Mouse (Mus musculus): ENCODE results near the gene Sox1. TPM values are rescaled to one million over a fixed set of nuclear protein-coding genes. Genes with fewer than 3 reads are reported as not detected.

Sox1 gene
- polyA plus RNA-seq (2015; fragmentation: Nextera tagmentation; extraction: Ambion mirVana): not detected in 2 replicates

GRCm38 (mm10) chr8:12395071-12396031, at the start of gene Sox1:
Gene Sox1, plus strand, starts transcription at chr8:12395295.
- Histone ChIP-seq H3K4me1 (peaks cover 34% of the 10 kb centered on the region), H3K4me2 (peak within 1 kb of the TSS; percentile 74), H3K9me3 (no peaks in the 10 kb centered on the region), H3K27me3 (peaks cover 97% of the 10 kb centered on the region), H3K4me3 (peak within 1 kb of the TSS; percentile 42), H3K9ac (no peak within 1 kb of the TSS), H3K27ac (no peak within 1 kb of the TSS), H3K36me3 (no peaks in the 10 kb centered on the region)
- ATAC-seq (ENCODE audit: insufficient number of reproducible peaks, low FRiP score, low TSS enrichment, low read depth): peak; percentile 55; the same call in 1 of the 2 replicates
- 1% methylated on average over 79 of the region's 89 CpGs for WGBS

GRCm38 (mm10) chr8:12345881-12346280, 49.2 kb upstream of the Sox1 start:
- ATAC-seq (ENCODE audit: insufficient number of reproducible peaks, low FRiP score, low TSS enrichment, low read depth): no peak
- no peaks in the 10 kb centered on the region for H3K36me3 ChIP-seq
- H3K9ac ChIP-seq: no peak overlapping the region
- no peaks in the 10 kb centered on the region for H3K4me1 ChIP-seq
- H3K9me3 ChIP-seq: no peaks in the 10 kb centered on the region
- no peaks in the 10 kb centered on the region for H3K27me3 ChIP-seq
- H3K4me3 ChIP-seq: no peak overlapping the region
- H3K27ac ChIP-seq: no peak overlapping the region
- whole genome bisulfite sequencing: 46% methylated on average over 4 of the region's 4 CpGs
- H3K4me2 ChIP-seq: no peak overlapping the region

DNA sequence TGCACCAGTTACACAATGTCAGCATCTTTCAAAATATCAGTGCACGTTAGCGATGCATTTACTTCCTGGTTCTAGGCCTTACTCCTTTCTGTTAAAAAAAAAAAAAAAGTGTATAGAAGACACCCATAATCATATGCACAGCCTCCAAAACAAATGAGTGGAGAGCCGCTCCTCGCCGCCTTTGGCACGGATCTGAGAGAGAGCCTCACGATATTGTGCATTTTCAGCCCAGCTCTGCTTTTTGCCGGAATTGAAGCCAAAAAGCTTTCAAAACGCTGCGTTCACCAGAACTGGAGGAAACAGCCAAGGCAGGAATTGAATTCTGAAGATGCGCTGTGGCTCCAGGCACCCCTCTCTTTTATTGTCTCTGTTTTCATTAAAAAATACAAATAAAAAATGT, 48.2 kb upstream of the Sox1 start:
- H3K9ac ChIP-seq: no peak overlapping the region
- H3K4me2 ChIP-seq: no peak overlapping the region
- ATAC-seq (ENCODE audit: insufficient number of reproducible peaks, low FRiP score, low TSS enrichment, low read depth): no peak
- no peaks in the 10 kb centered on the region for H3K4me1 ChIP-seq
- H3K27ac ChIP-seq: no peak overlapping the region
- H3K9me3 ChIP-seq: no peaks in the 10 kb centered on the region
- no peaks in the 10 kb centered on the region for H3K27me3 ChIP-seq
- no peak overlapping the region for H3K4me3 ChIP-seq
- WGBS: 79% methylated on average over 11 of the region's 11 CpGs
- H3K36me3 ChIP-seq: no peaks in the 10 kb centered on the region

DNA sequence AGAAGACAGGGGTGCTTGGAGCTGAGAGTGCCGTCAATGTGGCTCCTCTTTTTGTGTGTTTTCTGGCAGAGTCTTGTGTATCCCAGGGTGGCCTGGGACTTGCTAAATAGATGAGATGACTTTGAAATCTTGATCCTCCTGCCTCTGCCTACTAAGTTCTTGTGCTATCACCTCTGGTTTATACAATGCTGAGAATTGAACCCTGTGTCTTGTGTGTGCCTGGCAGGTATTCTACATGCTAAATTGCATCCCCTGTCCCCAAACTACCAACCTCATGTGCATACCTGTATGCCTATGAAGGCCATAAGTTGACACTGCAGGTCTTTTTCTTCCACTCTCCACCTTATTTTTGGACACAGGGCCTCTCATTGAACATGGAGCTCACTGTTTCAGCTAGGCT, 46.8 kb upstream of the Sox1 start:
- Histone ChIP-seq H3K4me1 (no peaks in the 10 kb centered on the region), H3K27me3 (no peaks in the 10 kb centered on the region), H3K9ac (no peak overlapping the region), H3K4me2 (no peak overlapping the region), H3K36me3 (no peaks in the 10 kb centered on the region), H3K4me3 (no peak overlapping the region), H3K27ac (no peak overlapping the region), H3K9me3 (no peaks in the 10 kb centered on the region)
- 92% methylated on average over 1 of the region's 1 CpGs for WGBS
- no peak for ATAC-seq (ENCODE audit: insufficient number of reproducible peaks, low FRiP score, low TSS enrichment, low read depth)

GRCm38 (mm10) chr8:12349591-12349990, 45.5 kb upstream of the Sox1 start:
- 59% methylated on average over 2 of the region's 2 CpGs for WGBS
- Histone ChIP-seq H3K4me2 (no peak overlapping the region), H3K4me3 (no peak overlapping the region), H3K4me1 (no peaks in the 10 kb centered on the region), H3K36me3 (no peaks in the 10 kb centered on the region), H3K27me3 (no peaks in the 10 kb centered on the region), H3K9ac (no peak overlapping the region), H3K27ac (no peak overlapping the region), H3K9me3 (no peaks in the 10 kb centered on the region)
- ATAC-seq (ENCODE audit: insufficient number of reproducible peaks, low FRiP score, low TSS enrichment, low read depth): no peak

GRCm38 (mm10) chr8:12351121-12351520, 44.0 kb upstream of the Sox1 start:
- no peak for ATAC-seq (ENCODE audit: insufficient number of reproducible peaks, low FRiP score, low TSS enrichment, low read depth)
- no peaks in the 10 kb centered on the region for H3K9me3 ChIP-seq
- no peak overlapping the region for H3K9ac ChIP-seq

GRCm38 (mm10) chr8:12354406-12355025, 40.6 kb upstream of the Sox1 start:
- Histone ChIP-seq H3K4me2 (no peak overlapping the region), H3K36me3 (no peaks in the 10 kb centered on the region)
- WGBS: 46% methylated on average over 10 of the region's 10 CpGs

More at GRCm38 (mm10) chr8:12351121-12351520, 44.0 kb upstream of the Sox1 start:
- Histone ChIP-seq H3K4me1 (no peaks in the 10 kb centered on the region), H3K36me3 (no peaks in the 10 kb centered on the region), H3K4me3 (no peak overlapping the region), H3K27ac (no peak overlapping the region), H3K27me3 (no peaks in the 10 kb centered on the region), H3K4me2 (no peak overlapping the region)

DNA sequence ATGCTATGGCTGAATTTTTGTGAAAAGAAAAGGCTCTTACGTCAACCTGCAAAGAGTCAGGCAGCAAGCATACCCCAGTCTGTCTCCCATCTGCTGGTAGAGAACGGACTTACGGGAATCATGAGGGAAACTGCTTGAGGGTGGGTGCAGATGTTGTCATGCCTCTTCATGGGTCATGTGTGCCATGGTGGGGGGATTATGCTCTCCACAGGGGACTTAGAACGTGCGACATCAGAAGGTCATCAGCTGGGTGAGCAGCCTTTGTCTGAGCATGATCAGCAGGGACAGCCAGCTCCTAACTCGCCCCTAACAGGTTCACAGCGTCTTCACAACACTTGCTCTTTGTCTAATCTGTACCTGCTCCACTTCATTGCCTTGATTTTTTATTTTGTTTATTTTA, 26.9 kb upstream of the Sox1 start:
- Histone ChIP-seq H3K4me1 (no peaks in the 10 kb centered on the region), H3K4me3 (no peak overlapping the region), H3K9me3 (no peaks in the 10 kb centered on the region), H3K27me3 (peaks cover 3% of the 10 kb centered on the region; the same call in 1 of the 2 replicates), H3K9ac (no peak overlapping the region), H3K4me2 (no peak overlapping the region), H3K27ac (no peak overlapping the region), H3K36me3 (no peaks in the 10 kb centered on the region)
- ATAC-seq (ENCODE audit: insufficient number of reproducible peaks, low FRiP score, low TSS enrichment, low read depth): no peak
- 54% methylated on average over 7 of the region's 7 CpGs for WGBS

More at GRCm38 (mm10) chr8:12354406-12355025, 40.6 kb upstream of the Sox1 start:
- Histone ChIP-seq H3K9ac (no peak overlapping the region), H3K9me3 (no peaks in the 10 kb centered on the region), H3K27ac (no peak overlapping the region), H3K4me1 (no peaks in the 10 kb centered on the region), H3K4me3 (no peak overlapping the region), H3K27me3 (no peaks in the 10 kb centered on the region)
- ATAC-seq (ENCODE audit: insufficient number of reproducible peaks, low FRiP score, low TSS enrichment, low read depth): no peak

DNA sequence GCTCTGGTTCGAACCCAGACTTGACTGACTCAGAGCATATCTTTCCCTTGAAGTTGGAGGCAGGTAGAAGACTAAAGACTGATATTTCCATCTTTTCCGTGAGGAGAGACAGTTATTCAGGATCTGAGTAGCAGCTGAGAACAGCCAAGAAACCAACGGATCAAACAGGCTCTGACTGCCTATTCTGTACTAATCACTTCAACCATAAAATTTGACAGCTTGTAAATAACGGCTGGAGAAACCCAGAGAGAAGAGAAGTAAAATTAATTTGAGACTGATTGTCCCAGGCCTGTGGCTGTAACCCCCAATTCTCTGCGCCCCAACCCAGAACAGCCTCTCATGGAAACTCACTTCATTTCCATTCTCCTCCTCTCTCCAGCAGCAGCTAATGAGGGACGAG, 26.2 kb upstream of the Sox1 start:
- Histone ChIP-seq H3K4me2 (no peak overlapping the region), H3K36me3 (no peaks in the 10 kb centered on the region)

GRCm38 (mm10) chr8:12381111-12381510, 14.0 kb upstream of the Sox1 start:
- Histone ChIP-seq H3K27ac (no peak overlapping the region), H3K4me1 (peaks cover 22% of the 10 kb centered on the region), H3K4me2 (no peak overlapping the region), H3K27me3 (peaks cover 72% of the 10 kb centered on the region), H3K4me3 (no peak overlapping the region), H3K9me3 (no peaks in the 10 kb centered on the region), H3K9ac (no peak overlapping the region), H3K36me3 (no peaks in the 10 kb centered on the region)
- ATAC-seq (ENCODE audit: insufficient number of reproducible peaks, low FRiP score, low TSS enrichment, low read depth): no peak
- 59% methylated on average over 3 of the region's 3 CpGs for WGBS

More for the DNA sequence above, 26.2 kb upstream of the Sox1 start:
- no peaks in the 10 kb centered on the region for H3K4me1 ChIP-seq
- no peak overlapping the region for H3K4me3 ChIP-seq
- no peak overlapping the region for H3K9ac ChIP-seq
- no peak overlapping the region for H3K27ac ChIP-seq
- ATAC-seq (ENCODE audit: insufficient number of reproducible peaks, low FRiP score, low TSS enrichment, low read depth): no peak
- peaks cover 3% of the 10 kb centered on the region; the same call in 1 of the 2 replicates for H3K27me3 ChIP-seq
- WGBS: 49% methylated on average over 6 of the region's 6 CpGs
- H3K9me3 ChIP-seq: no peaks in the 10 kb centered on the region

GRCm38 (mm10) chr8:12382707-12383561, 12.2 kb upstream of the Sox1 start:
- ATAC-seq (ENCODE audit: insufficient number of reproducible peaks, low FRiP score, low TSS enrichment, low read depth): no peak
- peaks cover 27% of the 10 kb centered on the region for H3K4me1 ChIP-seq
- H3K9ac ChIP-seq: no peak overlapping the region
- no peak overlapping the region for H3K4me3 ChIP-seq
- WGBS: 3% methylated on average over 21 of the region's 21 CpGs
- peaks cover 90% of the 10 kb centered on the region for H3K27me3 ChIP-seq
- H3K9me3 ChIP-seq: no peaks in the 10 kb centered on the region
- no peak overlapping the region for H3K4me2 ChIP-seq
- H3K36me3 ChIP-seq: no peaks in the 10 kb centered on the region
- H3K27ac ChIP-seq: no peak overlapping the region

All from limb, embryonic 15.5 days (tissue).